Mouse (Mus musculus): ENCODE measurements around the gene Lamc1. TPM values are rescaled to one million over a fixed set of nuclear protein-coding genes. Genes with fewer than 3 reads are reported as not detected.
A peak's percentile ranks its signal among the peaks of the same experiment; 100 is the strongest.

Lamc1 gene
- polyA plus RNA-seq, 1 experiment from 2014 or later: 11.0 TPM

GRCm38 (mm10) chr1:153268306-153268705, 64.3 kb downstream of the Lamc1 start:
- Histone ChIP-seq H3K4me3 (ENCODE audit: low read depth, low read length) (no peak overlapping the region), H3K27me3 (ENCODE audit: control insufficient read depth, insufficient read depth, low read depth, low read length) (no peaks in the 10 kb centered on the region), H3K9me3 (replicated peaks; ENCODE audit: control insufficient read depth, low read length, poor library complexity, severe bottlenecking) (no peaks in the 10 kb centered on the region), H3K4me1 (ENCODE audit: control insufficient read depth, insufficient read depth, low read length) (peaks cover 22% of the 10 kb centered on the region), H3K4me2 (ENCODE audit: low read length) (no peak overlapping the region), H3K9ac (ENCODE audit: low read depth, low read length) (no peak overlapping the region), H3K27ac (ENCODE audit: low read length) (no peak overlapping the region), H3K36me3 (ENCODE audit: control insufficient read depth, insufficient read depth, low read length) (no peaks in the 10 kb centered on the region)
- 95% methylated on average over 7 of the region's 7 CpGs for WGBS
- no peak for ATAC-seq

GRCm38 (mm10) chr1:153267730-153268129, 64.9 kb downstream of the Lamc1 start:
- 85% methylated on average over 7 of the region's 7 CpGs for WGBS
- H3K9ac ChIP-seq (ENCODE audit: low read depth, low read length): no peak overlapping the region
- no peaks in the 10 kb centered on the region for H3K27me3 ChIP-seq (ENCODE audit: control insufficient read depth, insufficient read depth, low read depth, low read length)
- no peaks in the 10 kb centered on the region for H3K36me3 ChIP-seq (ENCODE audit: control insufficient read depth, insufficient read depth, low read length)
- no peaks in the 10 kb centered on the region for H3K9me3 ChIP-seq (replicated peaks; ENCODE audit: control insufficient read depth, low read length, poor library complexity, severe bottlenecking)
- H3K4me1 ChIP-seq (ENCODE audit: control insufficient read depth, insufficient read depth, low read length): peaks cover 22% of the 10 kb centered on the region
- H3K4me2 ChIP-seq (ENCODE audit: low read length): no peak overlapping the region
- H3K4me3 ChIP-seq (ENCODE audit: low read depth, low read length): no peak overlapping the region
- no peak overlapping the region for H3K27ac ChIP-seq (ENCODE audit: low read length)
- ATAC-seq: no peak

- no peak overlapping the region for H3K4me3 ChIP-seq (ENCODE audit: low read depth, low read length)
- no peaks in the 10 kb centered on the region for H3K36me3 ChIP-seq (ENCODE audit: control insufficient read depth, insufficient read depth, low read length)
- no peaks in the 10 kb centered on the region for H3K27me3 ChIP-seq (ENCODE audit: control insufficient read depth, insufficient read depth, low read depth, low read length)
- 0 out of 2 replicates have a peak overlapping the region, but pooled peaks have one; percentile 7 for H3K27ac ChIP-seq (ENCODE audit: low read length)
- no peak overlapping the region for H3K9ac ChIP-seq (ENCODE audit: low read depth, low read length)
- H3K4me2 ChIP-seq (ENCODE audit: low read length): no peak overlapping the region
- ATAC-seq: no peak
- peaks cover 22% of the 10 kb centered on the region for H3K4me1 ChIP-seq (ENCODE audit: control insufficient read depth, insufficient read depth, low read length)
- 31% methylated on average over 5 of the region's 5 CpGs for WGBS
- no peaks in the 10 kb centered on the region for H3K9me3 ChIP-seq (replicated peaks; ENCODE audit: control insufficient read depth, low read length, poor library complexity, severe bottlenecking)
Observed at GRCm38 (mm10) chr1:153266891-153267290, 65.7 kb downstream of the Lamc1 start.

GRCm38 (mm10) chr1:153265579-153265978, 67.0 kb downstream of the Lamc1 start:
- Histone ChIP-seq H3K4me3 (ENCODE audit: low read depth, low read length) (no peak overlapping the region), H3K27me3 (ENCODE audit: control insufficient read depth, insufficient read depth, low read depth, low read length) (no peaks in the 10 kb centered on the region), H3K36me3 (ENCODE audit: control insufficient read depth, insufficient read depth, low read length) (no peaks in the 10 kb centered on the region), H3K4me2 (ENCODE audit: low read length) (no peak overlapping the region), H3K9ac (ENCODE audit: low read depth, low read length) (no peak overlapping the region), H3K4me1 (ENCODE audit: control insufficient read depth, insufficient read depth, low read length) (peaks cover 22% of the 10 kb centered on the region), H3K9me3 (replicated peaks; ENCODE audit: control insufficient read depth, low read length, poor library complexity, severe bottlenecking) (no peaks in the 10 kb centered on the region), H3K27ac (ENCODE audit: low read length) (0 out of 2 replicates have a peak overlapping the region, but pooled peaks have one; percentile 10)
- ATAC-seq: no peak
- WGBS: 63% methylated on average over 7 of the region's 7 CpGs

- Histone ChIP-seq H3K27ac (ENCODE audit: low read length) (peak overlapping the region; percentile 40; the same call in 1 of the 2 replicates), H3K4me2 (ENCODE audit: low read length) (no peak overlapping the region), H3K36me3 (ENCODE audit: control insufficient read depth, insufficient read depth, low read length) (no peaks in the 10 kb centered on the region), H3K9ac (ENCODE audit: low read depth, low read length) (no peak overlapping the region), H3K4me3 (ENCODE audit: low read depth, low read length) (no peak overlapping the region), H3K27me3 (ENCODE audit: control insufficient read depth, insufficient read depth, low read depth, low read length) (no peaks in the 10 kb centered on the region), H3K4me1 (ENCODE audit: control insufficient read depth, insufficient read depth, low read length) (peaks cover 22% of the 10 kb centered on the region), H3K9me3 (replicated peaks; ENCODE audit: control insufficient read depth, low read length, poor library complexity, severe bottlenecking) (no peaks in the 10 kb centered on the region)
- WGBS: 16% methylated on average over 7 of the region's 7 CpGs
- ATAC-seq: peak; percentile 48; the same call in 1 of the 2 replicates
Observed at GRCm38 (mm10) chr1:153265066-153265465, 67.5 kb downstream of the Lamc1 start.

- Histone ChIP-seq H3K9me3 (replicated peaks; ENCODE audit: control insufficient read depth, low read length, poor library complexity, severe bottlenecking) (no peaks in the 10 kb centered on the region), H3K4me1 (ENCODE audit: control insufficient read depth, insufficient read depth, low read length) (peaks cover 5% of the 10 kb centered on the region), H3K27ac (ENCODE audit: low read length) (no peak overlapping the region), H3K36me3 (ENCODE audit: control insufficient read depth, insufficient read depth, low read length) (no peaks in the 10 kb centered on the region), H3K4me3 (ENCODE audit: low read depth, low read length) (no peak overlapping the region), H3K27me3 (ENCODE audit: control insufficient read depth, insufficient read depth, low read depth, low read length) (no peaks in the 10 kb centered on the region), H3K4me2 (ENCODE audit: low read length) (no peak overlapping the region), H3K9ac (ENCODE audit: low read depth, low read length) (no peak overlapping the region)
- 62% methylated on average over 5 of the region's 5 CpGs for WGBS
- no peak for ATAC-seq
Observed at GRCm38 (mm10) chr1:153259752-153260300, 72.8 kb downstream of the Lamc1 start.

- no peak for ATAC-seq
- Histone ChIP-seq H3K9ac (ENCODE audit: low read depth, low read length) (no peak overlapping the region), H3K36me3 (ENCODE audit: control insufficient read depth, insufficient read depth, low read length) (peaks cover 14% of the 10 kb centered on the region), H3K27ac (ENCODE audit: low read length) (no peak overlapping the region), H3K4me3 (ENCODE audit: low read depth, low read length) (no peak overlapping the region), H3K27me3 (ENCODE audit: control insufficient read depth, insufficient read depth, low read depth, low read length) (no peaks in the 10 kb centered on the region), H3K9me3 (replicated peaks; ENCODE audit: control insufficient read depth, low read length, poor library complexity, severe bottlenecking) (peaks cover 3% of the 10 kb centered on the region; the same call in 1 of the 2 replicates), H3K4me1 (ENCODE audit: control insufficient read depth, insufficient read depth, low read length) (no peaks in the 10 kb centered on the region), H3K4me2 (ENCODE audit: low read length) (no peak overlapping the region)
- WGBS: 97% methylated on average over 4 of the region's 4 CpGs
Observed at GRCm38 (mm10) chr1:153252540-153253210, 79.9 kb downstream of the Lamc1 start.

- Histone ChIP-seq H3K9me3 (replicated peaks; ENCODE audit: control insufficient read depth, low read length, poor library complexity, severe bottlenecking) (peaks cover 3% of the 10 kb centered on the region; the same call in 1 of the 2 replicates), H3K27me3 (ENCODE audit: control insufficient read depth, insufficient read depth, low read depth, low read length) (no peaks in the 10 kb centered on the region), H3K4me3 (ENCODE audit: low read depth, low read length) (no peak overlapping the region), H3K27ac (ENCODE audit: low read length) (no peak overlapping the region), H3K4me2 (ENCODE audit: low read length) (no peak overlapping the region), H3K4me1 (ENCODE audit: control insufficient read depth, insufficient read depth, low read length) (no peaks in the 10 kb centered on the region), H3K36me3 (ENCODE audit: control insufficient read depth, insufficient read depth, low read length) (peaks cover 19% of the 10 kb centered on the region), H3K9ac (ENCODE audit: low read depth, low read length) (no peak overlapping the region)
- ATAC-seq: no peak
- WGBS: 91% methylated on average over 12 of the region's 12 CpGs
Observed at GRCm38 (mm10) chr1:153251590-153252206, 80.9 kb downstream of the Lamc1 start.

GRCm38 (mm10) chr1:153241346-153241745, 91.2 kb downstream of the Lamc1 start:
- H3K36me3 ChIP-seq (ENCODE audit: control insufficient read depth, insufficient read depth, low read length): peaks cover 23% of the 10 kb centered on the region
- H3K27me3 ChIP-seq (ENCODE audit: control insufficient read depth, insufficient read depth, low read depth, low read length): no peaks in the 10 kb centered on the region
- no peaks in the 10 kb centered on the region for H3K4me1 ChIP-seq (ENCODE audit: control insufficient read depth, insufficient read depth, low read length)
- H3K27ac ChIP-seq (ENCODE audit: low read length): no peak overlapping the region
- 84% methylated on average over 7 of the region's 7 CpGs for WGBS
- H3K4me3 ChIP-seq (ENCODE audit: low read depth, low read length): no peak overlapping the region
- no peak for ATAC-seq
- no peaks in the 10 kb centered on the region for H3K9me3 ChIP-seq (replicated peaks; ENCODE audit: control insufficient read depth, low read length, poor library complexity, severe bottlenecking)
- no peak overlapping the region for H3K9ac ChIP-seq (ENCODE audit: low read depth, low read length)
- no peak overlapping the region for H3K4me2 ChIP-seq (ENCODE audit: low read length)

Data from midbrain, embryonic 16.5 days (tissue).